Mouse (Mus musculus): ENCODE measurements around the gene Tmprss11e.

Tmprss11e gene

DNA sequence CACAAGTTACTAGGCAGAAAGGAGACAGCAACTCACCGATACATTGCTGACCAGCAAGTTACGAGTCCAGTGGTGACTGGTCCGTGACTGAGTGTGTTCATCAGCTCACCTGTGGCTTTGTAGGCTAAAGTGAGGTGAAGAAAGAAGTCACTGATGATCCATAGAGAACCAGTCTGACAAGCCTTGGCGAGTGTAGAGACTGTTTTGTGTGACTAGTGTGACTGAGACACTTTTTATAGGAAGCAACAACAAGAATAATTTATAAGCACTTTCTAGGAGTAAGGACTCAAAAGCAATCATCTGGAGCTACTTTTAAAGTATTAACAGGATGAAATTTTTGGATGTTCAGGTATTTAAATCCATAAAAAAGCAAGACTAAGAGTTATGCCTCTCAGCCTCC is at the start of gene Tmprss11e:
Gene Tmprss11e (minus strand): TSS at position 101 of the 400 bp plus-strand sequence.
- in situ Hi-C loops (cut with MboI, MseI) = no loop called here

DNA sequence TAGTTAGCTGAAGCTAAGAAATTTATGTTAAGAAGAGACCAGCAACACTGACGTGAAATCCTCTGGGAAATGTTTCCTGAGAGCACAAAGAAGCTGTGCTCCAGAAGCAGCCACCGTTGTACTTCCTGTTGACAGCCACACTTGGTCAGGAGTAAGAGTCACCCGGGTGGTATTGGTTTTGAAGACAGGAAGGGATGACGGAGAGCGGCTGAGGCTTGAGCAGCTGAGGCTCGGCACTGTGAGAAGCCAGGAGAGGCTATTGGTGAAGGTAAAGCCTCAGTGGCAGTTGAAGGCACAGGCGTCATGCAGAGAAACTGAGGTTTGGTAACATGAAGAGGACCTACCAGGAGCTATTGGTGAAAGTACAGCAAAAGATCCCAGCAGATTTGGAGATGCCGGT is 47.2 kb upstream of the Tmprss11e start:
- in situ Hi-C loops (cut with MboI, MseI) = no loop called here

DNA sequence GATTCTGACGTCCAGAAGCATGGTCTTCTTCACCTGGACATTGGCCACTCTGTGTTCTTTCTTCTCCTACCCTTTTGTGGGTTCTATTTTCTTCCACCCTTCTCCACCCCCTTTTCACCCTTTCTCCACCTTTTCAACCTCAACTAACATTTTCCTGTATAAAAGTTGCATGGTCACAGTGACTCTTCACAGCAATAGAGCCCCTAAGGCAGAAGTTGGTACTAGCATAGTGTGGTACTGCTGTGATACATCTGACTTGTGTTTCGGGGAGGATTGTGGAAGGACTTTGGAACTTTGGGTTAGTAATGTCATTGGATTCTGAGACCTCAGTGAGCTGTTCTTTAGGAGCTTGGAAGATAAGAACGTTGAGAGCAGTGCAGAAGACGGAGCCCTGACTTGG is 46.6 kb upstream of the Tmprss11e start:
- in situ Hi-C loops (cut with MboI, MseI) = no loop called here

DNA sequence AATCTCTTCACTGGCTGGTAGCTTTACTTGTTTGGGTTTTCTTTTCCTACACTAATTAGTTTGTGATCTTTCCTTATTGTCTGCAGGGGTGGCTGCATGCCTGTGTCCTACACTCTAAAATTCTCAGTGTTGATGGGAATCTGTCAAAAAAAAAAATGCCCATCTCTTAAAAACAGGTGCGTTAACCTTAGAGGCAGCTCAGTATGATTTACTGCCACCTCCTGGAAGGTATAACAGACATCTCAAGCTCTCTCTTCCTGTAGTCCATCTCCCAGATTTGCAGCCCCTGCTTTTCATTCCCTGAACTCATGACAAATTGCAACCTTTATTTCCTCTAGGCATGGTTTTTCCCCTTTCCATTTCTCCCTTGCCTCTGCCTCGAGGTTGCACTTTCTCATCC is 44.3 kb upstream of the Tmprss11e start:
- in situ Hi-C loops (cut with MboI, MseI) = no loop called here

DNA sequence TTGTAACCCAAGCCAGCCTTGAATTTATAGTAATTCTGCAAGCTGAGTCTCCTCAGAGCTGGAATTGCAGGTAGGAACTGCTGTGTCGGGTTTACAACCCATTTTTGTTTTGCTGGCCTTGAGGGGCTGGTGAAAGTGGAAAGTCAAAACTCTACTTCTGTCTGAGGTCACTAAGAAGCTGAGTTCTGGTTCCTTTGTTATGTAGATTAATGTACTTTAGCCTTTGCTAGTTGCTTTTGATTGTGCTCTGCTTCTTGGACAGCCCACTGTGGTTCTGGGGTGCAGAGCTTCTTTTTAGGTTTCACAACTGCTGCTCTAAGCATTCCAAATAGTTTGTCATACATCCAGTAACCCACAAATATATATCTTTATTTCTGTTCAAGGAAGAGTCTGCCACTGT is 41.2 kb upstream of the Tmprss11e start:
- in situ Hi-C loops (cut with MboI, MseI) = no loop called here

DNA sequence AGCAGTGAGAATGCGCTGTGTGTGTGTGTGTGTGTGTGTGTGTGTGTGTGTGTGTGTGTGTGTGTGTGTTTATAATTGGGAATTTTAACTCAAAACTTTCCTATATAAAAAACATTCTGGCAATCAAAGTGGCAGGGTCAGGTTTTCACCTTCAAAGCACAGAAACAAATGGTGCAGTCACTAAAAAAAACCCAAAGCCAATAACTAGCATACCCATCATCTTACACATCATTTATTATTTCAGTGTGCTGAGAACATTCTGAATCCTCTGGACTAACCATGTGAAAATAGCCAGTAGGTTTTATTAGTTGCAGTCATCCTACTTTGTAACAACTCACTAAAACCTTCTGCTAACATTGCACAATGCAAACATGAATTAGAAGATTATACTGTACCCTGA is 38.6 kb upstream of the Tmprss11e start:
- in situ Hi-C loops (cut with MboI, MseI) = no loop called here

DNA sequence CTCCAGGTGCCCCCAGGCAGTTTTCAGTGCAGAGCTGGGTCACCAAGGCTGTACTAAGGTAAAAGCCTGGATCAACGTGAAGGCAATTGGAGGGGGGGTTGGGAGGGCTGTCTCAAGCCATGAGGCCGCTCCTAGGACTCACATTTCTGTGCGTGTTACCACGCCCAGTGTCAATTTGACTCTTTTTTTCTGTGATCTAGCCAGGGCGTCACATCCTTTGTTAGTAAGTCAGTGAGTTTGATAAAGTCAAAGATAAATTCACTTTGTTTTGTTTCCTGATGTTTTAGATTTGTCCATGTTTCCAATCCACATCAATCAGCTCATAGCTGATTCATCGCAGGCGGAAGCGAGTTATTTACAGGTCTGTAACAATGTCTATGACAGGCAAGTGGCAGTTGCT is 37.4 kb upstream of the Tmprss11e start:
- in situ Hi-C loops (cut with MboI, MseI) = no loop called here

DNA sequence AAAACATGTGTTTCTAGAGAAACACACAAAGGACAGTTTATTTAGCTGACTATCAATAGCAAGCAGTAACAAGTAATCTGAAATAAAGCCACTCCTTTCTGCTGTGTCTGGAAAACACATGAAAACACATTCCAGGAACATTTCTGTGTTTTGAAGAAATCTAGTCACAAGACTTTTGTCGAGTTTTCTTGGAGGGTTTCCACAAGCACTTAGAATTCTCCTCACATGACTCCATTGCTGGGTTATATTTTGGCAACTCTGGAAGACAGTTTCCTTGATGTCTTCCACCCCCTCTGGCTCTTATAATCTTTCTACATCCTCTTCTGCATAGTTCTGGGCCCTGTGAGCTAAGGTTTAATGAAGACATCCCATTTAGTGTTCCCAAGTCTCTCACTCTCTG is 32.9 kb upstream of the Tmprss11e start:
- in situ Hi-C loops (cut with MboI, MseI) = no loop called here

DNA sequence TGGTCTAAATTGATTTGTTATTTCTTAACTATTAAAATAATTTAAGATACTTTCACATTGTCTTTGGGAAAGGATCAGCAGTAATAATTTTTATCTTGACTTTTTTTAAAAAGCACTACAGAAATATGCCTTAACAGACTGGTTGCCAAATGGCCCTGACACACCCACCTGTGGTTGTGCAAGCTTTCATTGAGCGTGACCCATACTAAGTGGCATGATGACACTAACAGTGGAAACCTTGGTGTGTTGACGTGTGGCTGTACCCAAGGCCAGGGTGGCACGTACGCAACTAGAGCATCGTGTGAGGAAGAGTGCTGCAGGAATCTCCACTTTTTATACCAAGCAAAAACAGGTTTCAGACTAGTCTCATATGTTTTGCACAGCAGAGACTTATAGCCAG is 31.3 kb upstream of the Tmprss11e start:
- in situ Hi-C loops (cut with MboI, MseI) = no loop called here

DNA sequence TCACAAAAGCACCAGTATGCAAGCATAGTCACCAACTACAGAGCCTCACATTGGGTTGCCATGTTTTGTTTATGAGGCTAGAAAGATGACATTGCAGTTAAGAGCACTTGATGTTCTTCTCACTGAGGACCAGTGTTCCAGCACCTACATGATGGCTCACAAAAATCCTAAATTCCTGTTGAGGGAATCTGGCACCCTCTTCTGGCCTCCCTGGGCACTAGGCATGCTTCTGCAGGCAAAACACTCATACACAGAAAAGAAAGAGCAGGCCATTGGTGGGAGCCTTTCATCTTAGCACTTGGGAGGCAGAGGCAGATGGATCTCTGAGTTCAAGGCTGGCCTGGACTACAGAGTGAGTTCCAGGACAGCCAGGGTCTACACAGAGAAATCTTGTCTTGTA is 25.4 kb upstream of the Tmprss11e start:
- in situ Hi-C loops (cut with MboI, MseI) = no loop called here

DNA sequence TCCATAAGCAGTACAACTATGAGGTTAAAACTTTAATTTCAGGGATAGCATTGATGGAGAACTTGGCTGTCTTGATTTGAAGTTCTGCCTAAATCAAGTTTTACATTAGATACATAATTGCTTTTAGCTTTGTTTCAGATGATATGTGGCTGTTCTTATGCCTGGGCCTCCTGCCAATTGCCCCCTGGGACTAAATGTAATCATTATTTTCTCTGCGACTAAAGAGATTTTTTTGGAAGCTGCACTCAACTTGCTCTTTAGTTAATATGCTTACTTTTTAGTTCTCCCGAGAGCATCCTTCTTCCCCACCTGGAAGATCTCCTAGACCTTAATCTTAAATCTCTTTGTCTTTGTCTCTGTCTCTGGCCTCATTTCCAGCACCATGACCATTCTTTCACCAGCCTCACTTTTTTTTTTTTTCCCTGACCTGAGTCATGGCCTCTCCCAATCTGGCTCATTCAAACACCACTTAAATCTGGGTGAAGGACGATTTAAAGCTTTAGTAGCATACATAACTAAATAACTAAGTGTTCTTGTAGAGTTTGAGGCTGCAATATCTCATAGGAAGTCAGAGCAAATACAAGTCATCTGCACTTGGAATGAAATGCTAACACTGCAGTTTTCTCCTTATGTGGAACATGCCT is 23.5 kb upstream of the Tmprss11e start:
- in situ Hi-C loops (cut with MboI, MseI) = no loop called here

DNA sequence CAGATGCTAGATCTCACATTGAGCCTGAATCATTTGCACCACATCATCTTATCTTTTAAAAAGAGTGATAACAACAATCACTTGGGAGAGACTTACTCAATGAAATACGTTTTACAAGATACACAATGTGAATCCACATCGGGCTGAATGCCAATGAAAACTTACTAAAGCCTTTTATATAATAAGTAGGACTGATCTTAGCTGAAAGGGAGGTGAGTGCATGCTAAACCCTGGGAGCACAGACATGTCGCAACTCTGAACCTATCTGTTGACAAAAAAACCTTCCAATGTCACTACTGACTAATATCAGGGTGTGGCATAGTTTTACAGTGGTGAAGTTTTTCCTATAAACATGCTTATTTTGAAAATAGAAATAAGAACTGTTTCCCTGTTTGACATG is 2.8 kb downstream of the Tmprss11e start:
- in situ Hi-C loops (cut with MboI, MseI) = no loop called here

DNA sequence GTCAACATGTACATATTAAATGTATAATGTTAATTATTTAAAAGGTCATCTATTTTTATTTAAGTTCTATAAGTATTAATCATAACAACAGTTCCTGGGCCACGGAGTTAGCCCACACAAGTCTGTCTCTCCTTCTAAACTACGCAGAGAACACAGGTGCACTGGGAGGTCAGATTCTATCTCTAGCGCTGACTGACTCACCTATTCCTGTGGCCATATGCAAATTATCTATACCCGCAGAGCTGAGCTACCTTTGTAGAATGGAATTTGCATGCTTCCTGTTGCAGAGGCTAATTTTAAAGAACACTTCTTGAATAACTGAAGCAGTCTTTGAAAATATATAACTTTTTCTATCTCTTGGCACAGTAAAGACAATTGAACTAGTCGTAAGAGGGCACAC is 4.5 kb downstream of the Tmprss11e start:
- in situ Hi-C loops (cut with MboI, MseI) = no loop called here

DNA sequence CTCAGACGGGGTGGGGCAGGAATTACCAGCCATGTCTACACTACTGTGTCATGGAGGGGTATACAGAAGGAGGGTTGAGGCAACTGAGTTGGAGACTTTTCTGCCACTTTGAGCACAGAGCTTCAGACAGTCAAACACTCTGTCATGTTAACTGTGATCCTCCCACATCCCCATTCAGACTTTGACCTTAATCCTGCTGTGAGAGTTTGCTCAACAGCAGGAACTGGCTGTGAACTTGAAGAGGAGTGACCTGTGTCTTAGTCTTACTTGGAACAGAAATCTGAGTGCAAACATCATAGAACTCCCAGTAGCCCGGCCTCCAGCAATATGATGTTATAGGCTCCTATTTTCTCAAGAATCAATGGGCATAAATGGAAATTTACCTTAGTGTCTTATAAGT is 9.8 kb downstream of the Tmprss11e start:
- in situ Hi-C loops (cut with MboI, MseI) = no loop called here

DNA sequence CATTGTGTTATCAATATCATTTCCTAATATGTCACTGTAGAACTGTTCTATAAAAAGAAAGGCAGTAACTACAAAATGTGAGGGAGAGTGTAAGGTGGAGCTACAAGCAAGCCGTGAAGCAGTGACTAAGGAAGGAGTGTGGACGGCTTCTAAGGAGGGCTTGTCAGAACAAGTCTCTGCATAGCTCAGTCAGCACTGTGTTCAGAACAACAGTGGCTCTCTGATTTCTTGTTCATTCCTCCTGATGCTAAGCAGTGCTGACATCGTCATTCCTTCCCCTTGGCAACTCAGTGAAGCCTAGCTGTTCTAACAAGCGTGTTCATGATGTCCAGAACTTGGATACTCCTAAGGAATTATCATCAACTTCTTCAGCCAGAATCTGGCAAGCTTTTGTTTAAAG is 15.0 kb downstream of the Tmprss11e start:
- in situ Hi-C loops (cut with MboI, MseI) = no loop called here

DNA sequence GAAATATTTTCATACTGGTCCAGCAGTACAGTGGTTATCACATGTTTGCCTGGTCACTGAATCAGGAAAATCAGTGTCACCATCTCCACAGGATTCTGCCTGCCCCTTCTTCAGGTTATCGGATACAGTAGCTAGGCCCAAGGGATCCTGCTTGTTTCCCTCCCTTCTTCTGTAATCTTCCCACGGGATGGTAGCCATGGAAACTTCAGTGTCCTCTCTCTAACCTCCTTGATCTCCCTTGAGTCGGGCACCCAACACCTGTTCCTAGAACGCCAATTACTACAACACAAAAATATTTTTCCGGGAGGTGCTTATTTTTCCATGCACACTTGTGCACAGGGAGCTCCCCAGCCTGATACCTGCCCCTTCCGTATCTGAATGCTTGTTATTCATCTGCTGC is 17.0 kb downstream of the Tmprss11e start:
- in situ Hi-C loops (cut with MboI, MseI) = no loop called here

DNA sequence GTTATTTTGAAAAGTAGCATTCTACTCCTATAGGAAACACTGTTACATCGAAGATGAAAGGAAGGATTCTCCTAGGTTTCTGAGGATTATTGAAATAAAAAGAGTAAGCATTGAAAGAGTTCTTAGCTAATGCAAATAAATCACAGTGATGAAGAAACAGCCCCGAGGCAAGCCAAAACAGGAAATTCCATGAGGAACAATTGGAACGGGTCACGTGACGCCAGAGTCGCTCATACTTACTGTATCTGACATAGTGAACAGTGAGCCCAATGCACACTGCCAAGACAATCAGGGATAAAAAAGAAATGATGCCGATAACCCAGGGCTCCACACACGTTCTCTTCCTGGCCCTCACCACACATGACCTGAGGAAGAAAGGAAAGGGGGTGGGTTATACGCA is 18.6 kb downstream of the Tmprss11e start:
- in situ Hi-C loops (cut with MboI, MseI) = no loop called here

DNA sequence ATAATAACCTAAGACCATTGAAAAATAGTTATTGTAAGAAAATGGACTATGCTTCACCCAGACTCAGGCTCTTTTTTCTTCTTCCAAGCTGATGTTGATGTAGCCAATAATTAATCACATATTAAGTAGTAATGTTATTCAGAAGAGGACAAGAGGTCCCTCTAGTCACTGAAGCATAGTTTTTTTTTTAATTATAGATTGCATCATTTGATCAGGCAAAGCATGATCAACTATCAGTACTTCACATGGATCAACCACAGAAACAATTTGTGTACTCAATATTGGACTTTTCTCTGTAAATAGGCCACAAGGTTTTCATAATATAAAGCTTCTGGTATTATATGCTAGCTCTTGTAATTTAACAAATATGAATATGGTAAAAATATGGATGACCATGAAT is 20.6 kb downstream of the Tmprss11e start:
- in situ Hi-C loops (cut with MboI, MseI) = no loop called here

DNA sequence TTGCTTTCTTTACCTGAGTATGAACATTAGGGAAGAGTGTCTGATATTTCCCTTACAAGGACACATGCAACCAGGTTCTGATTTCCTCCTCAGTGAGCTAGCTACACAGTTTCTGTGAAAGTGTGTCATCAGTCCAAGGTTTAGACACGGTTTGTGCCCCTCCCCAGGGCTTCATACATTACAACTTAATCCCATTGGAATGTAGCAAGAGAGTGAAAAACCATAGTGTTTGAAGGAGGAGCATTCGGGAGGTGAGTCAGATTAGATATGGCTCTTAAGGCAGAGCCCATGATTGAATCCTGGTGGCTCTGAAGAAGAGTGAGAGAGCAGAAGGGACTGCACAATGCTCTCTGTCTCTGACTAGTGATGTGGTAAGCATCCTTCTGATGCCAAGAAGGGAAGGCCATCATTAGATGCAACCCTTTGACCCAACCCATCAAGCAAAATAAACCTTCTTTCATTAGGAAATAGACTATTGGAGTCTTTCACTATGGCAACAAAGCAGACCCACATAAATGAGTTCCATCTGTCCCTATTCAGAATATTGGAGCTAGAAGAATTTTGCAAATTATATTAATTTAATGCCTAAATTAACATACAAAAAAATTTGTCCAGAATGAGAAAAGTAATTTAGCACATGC is 22.7 kb downstream of the Tmprss11e start:
- in situ Hi-C loops (cut with MboI, MseI) = no loop called here

DNA sequence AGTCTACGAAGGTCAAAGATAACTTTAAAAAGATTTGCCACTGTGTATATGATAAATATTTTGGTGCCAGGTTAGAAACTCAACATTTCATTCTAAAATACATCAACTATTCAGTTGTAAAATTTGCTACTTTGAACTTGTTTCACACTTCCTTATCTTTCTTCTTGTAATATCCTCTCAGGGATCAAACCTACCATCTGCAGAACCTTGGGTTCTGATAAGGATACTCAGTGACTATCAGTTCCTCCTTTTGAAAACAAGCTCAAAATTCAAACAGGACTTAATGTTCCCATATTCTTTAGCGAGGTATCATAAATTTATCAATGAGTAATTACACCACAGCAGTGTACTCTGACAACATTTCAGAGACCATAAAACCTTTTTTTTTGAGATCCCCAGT is 30.6 kb downstream of the Tmprss11e start:
- in situ Hi-C loops (cut with MboI, MseI) = no loop called here

DNA sequence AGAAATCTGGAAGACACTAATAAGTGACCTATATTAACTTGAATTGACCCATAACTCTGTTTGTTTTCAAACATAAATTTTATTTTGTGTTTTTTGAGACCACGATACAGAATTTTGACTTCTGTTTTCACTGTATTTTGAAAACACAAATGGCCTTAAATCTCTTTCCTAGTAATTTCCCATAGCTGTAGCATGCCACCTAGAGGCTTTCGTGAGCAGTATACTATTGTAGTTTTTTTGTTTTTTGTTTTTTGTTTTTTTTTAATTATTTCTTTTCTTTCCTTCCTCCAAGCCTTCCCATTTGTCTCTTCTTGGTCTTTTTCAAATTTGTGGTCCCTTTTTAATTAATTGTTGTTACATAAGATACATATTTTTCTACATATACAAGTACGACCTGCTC is 40.7 kb downstream of the Tmprss11e start:
- in situ Hi-C loops (cut with MboI, MseI) = no loop called here

DNA sequence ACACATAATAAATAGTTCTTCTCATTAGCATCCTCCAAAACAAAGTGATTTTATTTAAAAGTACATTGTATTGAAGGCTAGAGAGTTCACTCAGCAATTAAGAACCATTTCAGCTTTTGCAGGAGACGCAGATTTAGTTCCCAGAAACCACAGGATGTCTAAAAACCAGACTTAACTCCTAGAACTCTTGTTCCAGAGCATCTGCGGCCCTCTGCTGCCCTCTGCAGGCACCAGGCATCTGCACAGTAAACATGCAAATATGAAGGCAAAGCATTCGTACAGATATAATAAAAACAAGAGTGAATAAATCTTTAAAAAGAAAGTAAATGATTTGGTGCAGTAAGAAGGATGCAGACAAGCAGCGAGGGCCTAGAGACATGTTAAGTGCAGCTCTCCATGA is 60.9 kb downstream of the Tmprss11e start:
- in situ Hi-C loops (cut with MboI, MseI) = no loop called here

DNA sequence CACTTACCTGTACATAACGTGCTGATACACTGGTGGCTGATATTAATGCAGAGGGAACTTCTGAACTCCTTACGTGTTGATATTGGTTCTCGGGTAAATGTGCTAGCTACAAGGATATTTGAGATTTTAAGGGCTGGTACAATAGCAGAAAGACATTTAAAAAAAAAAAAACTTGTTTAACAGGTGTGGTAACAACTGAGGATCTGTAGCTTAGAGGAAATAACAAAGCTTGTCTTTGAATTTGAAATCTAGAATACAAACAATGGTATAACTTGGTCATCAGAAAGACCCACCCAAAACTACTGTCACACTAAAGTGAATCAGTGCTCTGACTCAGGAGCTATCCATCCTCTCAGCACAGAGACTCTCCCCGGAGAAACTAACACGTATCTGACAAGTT is 69.4 kb downstream of the Tmprss11e start, which contains the start of gene Tmprss11b:
Gene Tmprss11b (minus strand): TSS at position 101 of the 400 bp plus-strand sequence.
- in situ Hi-C loops (cut with MboI, MseI) = no loop called here

Data from T-helper 2 cell (primary cell).